Mouse (Mus musculus): ENCODE measurements around the gene Lrrc4c.

Lrrc4c gene

GRCm38 (mm10) chr2:96853797-96854196 is 535.8 kb downstream of the Lrrc4c start:
- no peak for DNase-seq (ENCODE audit: low read depth, low spot score)

- DNase-seq (ENCODE audit: low read depth, low spot score): no peak
Observed at GRCm38 (mm10) chr2:96876062-96876461, 558.1 kb downstream of the Lrrc4c start.

- DNase-seq (ENCODE audit: low read depth, low spot score): no peak
Observed at GRCm38 (mm10) chr2:96949531-96949930, 631.6 kb downstream of the Lrrc4c start.

DNA sequence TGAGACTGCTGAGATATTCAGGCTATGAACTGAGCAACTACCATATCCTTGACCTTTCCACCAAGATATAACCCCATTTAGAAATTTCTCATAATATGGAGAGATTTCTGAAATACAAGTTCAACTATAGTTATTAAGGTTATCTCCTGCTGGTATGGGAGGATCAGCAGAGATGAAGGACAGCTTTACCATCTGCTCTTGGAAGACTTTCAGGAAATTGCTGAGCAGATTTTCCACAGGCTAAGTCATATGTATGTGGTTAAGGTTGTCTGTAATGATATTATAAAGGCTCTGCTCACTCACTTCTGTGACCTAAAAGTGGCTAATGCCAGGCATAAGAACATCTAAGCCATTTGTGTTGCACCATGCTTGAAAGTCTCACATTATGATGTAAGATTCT is 681.6 kb downstream of the Lrrc4c start:
- DNase-seq (ENCODE audit: low read depth, low spot score): no peak

GRCm38 (mm10) chr2:97018319-97018718 is 700.4 kb downstream of the Lrrc4c start:
- DNase-seq (ENCODE audit: low read depth, low spot score): no peak

DNA sequence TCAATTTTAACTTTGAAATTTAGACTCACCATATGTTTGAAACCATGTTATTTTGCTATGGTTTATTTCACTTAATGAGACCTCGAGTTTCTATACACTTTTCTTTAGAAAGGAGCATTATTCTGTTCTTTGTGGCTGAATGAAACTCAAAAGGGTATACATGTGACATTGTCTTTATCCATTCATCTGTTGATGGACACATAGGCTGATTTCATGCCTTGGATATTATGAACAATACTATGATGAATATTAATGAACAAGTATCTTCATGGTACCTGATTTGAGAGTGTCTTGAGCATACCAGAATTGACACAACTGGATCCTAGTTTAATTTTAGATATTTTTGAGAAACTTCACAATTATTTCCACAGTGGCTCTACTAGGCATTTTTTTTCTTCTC is 709.0 kb downstream of the Lrrc4c start:
- no peak for DNase-seq (ENCODE audit: low read depth, low spot score)

DNA sequence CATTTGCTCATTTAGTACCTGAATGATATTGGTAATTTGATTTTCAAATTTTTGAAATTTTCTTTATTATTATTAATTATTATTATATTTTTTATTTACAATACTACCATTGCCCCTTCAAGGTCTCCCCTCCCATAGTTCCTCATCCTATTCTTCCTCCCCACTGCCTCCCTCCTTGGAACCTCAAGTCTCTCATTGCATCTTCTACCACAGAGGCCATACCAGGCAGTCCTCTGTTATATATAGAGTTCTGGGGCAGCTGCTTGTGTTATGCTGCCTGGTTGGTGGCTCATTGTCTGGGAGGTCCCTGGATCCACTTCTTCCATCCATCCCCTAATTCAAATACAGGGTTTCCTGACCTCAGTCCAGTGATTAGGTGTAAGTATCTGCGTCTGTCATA is 709.6 kb downstream of the Lrrc4c start:
- no peak for DNase-seq (ENCODE audit: low read depth, low spot score)

DNA sequence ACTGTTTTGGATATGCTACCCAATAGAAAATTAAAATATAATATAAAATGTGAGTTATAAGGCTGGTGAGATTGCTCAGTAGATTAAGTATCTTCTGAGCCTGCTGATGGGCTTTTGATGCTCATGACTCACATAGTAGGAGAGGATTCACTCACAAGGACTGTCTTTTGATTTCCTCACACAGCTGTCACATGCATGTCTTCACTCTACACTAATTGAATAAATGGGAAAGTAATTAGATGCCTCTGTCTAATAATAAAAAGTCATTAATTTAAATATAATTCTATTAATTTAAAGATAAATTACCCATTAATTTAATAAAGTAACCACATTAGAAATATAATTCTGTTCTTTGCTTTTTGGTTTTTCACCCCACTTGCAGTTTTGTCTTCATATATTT is 718.4 kb downstream of the Lrrc4c start:
- DNase-seq (ENCODE audit: low read depth, low spot score): no peak

DNA sequence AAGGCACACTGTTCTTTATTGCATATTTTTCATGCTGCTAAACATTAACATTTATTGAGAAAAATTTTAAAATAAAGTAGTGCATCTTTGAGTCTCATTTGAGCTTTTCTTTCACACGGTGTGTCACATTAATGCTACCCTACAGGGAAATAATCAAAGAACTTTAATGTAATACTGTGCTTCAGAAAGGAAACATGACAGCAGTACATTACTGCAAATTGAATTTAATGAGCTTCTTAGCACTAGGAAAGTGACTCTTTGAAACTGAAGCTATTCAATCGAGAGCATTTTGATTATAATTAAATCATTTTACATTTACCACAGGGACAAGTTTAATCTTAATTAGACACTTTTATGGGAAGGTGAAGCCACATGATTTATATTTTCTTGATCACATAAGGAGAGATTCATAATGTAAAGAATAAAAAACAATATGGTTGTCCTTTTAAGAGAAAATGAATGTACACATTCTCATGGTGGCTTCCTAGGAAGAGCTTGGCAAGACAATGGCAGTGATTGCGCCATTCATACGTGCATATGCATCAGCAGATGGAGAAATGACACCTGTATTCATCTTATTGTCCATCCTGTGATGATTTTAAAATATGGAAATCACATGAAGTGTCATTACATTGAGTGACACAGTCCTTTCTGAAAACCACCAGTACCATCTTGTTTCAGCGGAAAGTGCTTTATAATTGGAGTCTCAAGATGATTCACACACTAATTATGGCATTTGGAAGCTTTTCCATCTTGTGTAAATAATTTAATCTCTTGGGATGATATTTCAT is 719.2 kb downstream of the Lrrc4c start:
- no peak for DNase-seq (ENCODE audit: low read depth, low spot score)

DNA sequence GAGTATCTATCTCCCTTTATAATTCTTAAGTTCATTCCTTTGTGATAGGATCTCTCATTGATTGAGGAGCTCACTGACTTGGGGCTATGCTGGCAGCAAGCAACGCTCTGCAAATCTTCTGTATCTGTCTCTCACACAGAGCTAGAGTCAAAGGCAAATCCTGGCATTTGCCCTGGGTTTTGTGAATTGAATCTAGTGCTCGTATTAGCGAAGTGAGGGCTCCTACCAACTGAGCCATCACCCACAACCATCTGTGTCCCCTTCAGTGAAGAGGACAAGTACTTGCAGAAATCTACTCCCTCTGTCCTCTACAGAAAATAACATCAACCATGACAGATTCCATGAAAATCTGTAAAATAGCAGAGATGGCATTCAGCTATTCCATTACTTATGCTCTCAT is 726.0 kb downstream of the Lrrc4c start:
- DNase-seq (ENCODE audit: low read depth, low spot score): no peak

- no peak for DNase-seq (ENCODE audit: low read depth, low spot score)
Observed at GRCm38 (mm10) chr2:97045628-97046027, 727.7 kb downstream of the Lrrc4c start.

- DNase-seq (ENCODE audit: low read depth, low spot score): no peak
Observed at GRCm38 (mm10) chr2:97080156-97080555, 762.2 kb downstream of the Lrrc4c start.

DNA sequence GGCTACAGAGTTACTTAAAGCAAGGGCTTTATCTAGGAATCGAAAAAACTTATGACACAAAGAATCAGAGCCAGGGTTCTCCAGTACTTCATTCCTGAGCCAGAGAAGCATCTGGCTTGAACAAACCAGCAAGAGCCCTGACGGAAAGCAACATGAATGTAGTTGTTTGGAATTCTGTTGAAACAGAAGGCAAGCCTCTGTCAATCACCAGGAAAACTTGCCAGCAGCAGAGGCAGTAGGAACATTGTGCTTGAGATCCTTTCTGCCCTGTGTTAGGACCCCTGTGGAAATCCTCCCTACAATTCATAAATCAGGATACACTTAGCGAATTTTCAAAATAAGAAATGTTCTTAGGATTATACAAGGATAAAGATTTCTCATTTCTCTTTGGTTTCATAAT is 780.0 kb downstream of the Lrrc4c start:
- no peak for DNase-seq (ENCODE audit: low read depth, low spot score)

- no peak for DNase-seq (ENCODE audit: low read depth, low spot score)
Observed at GRCm38 (mm10) chr2:97103398-97104162, 785.6 kb downstream of the Lrrc4c start.

- DNase-seq (ENCODE audit: low read depth, low spot score): no peak
Observed at GRCm38 (mm10) chr2:97124246-97124645, 806.3 kb downstream of the Lrrc4c start.

- no peak for DNase-seq (ENCODE audit: low read depth, low spot score)
Observed at GRCm38 (mm10) chr2:97138454-97138853, 820.5 kb downstream of the Lrrc4c start.

DNA sequence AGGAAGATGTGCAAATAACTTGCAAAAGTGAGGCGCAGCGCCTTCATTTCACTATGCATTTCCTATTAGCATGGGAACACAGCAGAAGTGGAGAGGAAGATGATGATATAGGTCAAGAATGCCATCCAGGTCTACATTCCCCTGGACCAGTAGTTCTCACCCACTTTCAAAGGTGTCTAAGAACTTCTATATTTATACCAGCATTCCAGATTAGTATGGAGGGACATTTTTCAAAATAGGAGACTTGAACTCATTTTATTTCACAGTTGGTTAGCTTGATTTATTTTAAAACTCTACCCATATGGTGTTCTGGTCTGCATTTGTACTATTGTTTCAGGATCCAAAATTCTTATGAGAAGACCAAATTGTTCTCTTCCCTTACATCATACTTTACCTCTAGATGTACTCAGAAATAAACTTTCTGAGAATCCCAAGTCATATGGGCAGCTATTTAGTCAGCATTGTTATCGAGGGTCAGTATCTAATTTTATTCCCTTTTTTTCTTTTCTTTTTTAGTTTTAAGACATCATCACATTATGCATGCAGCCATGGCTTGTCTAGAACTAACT is 833.7 kb downstream of the Lrrc4c start:
- DNase-seq (ENCODE audit: low read depth, low spot score): no peak

DNA sequence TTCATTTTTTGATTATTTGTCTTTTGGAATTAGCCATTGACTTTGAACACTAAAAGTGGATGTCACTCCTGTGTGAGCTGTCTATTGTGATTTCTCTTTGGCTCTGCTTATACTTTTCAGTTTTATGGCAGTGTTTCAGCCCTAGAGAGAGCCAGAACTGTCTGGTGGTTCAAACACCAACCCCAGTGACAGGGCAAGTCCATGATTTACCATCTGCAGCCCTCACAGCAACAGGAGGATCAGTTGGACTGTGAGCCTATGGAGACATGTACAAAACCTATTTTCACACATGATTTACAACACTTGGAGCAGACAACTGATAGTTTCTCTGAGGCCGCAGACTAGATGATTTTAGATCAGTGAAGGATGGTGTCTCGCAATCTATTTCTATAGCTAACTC is 847.8 kb downstream of the Lrrc4c start:
- DNase-seq (ENCODE audit: low read depth, low spot score): no peak

GRCm38 (mm10) chr2:97178399-97178798 is 860.4 kb downstream of the Lrrc4c start:
- DNase-seq (ENCODE audit: low read depth, low spot score): no peak

- no peak for DNase-seq (ENCODE audit: low read depth, low spot score)
Observed at GRCm38 (mm10) chr2:97196968-97197606, 879.1 kb downstream of the Lrrc4c start.

GRCm38 (mm10) chr2:97232966-97233365 is 915.0 kb downstream of the Lrrc4c start:
- no peak for DNase-seq (ENCODE audit: low read depth, low spot score)

GRCm38 (mm10) chr2:97234074-97234473 is 916.1 kb downstream of the Lrrc4c start:
- DNase-seq (ENCODE audit: low read depth, low spot score): no peak
